Mouse (Mus musculus): ENCODE results near the gene Zscan22. TPM values are rescaled to one million over a fixed set of nuclear protein-coding genes. Genes with fewer than 3 reads are reported as not detected.
"Not testable (repeated sequence)": the region's sequence is repeated elsewhere in the genome, so short reads cannot be mapped to it uniquely, and the experiment has no call there.

The Zscan22 gene
- polyA plus RNA-seq, 1 experiment from 2014 or later: 15.6 TPM

DNA sequence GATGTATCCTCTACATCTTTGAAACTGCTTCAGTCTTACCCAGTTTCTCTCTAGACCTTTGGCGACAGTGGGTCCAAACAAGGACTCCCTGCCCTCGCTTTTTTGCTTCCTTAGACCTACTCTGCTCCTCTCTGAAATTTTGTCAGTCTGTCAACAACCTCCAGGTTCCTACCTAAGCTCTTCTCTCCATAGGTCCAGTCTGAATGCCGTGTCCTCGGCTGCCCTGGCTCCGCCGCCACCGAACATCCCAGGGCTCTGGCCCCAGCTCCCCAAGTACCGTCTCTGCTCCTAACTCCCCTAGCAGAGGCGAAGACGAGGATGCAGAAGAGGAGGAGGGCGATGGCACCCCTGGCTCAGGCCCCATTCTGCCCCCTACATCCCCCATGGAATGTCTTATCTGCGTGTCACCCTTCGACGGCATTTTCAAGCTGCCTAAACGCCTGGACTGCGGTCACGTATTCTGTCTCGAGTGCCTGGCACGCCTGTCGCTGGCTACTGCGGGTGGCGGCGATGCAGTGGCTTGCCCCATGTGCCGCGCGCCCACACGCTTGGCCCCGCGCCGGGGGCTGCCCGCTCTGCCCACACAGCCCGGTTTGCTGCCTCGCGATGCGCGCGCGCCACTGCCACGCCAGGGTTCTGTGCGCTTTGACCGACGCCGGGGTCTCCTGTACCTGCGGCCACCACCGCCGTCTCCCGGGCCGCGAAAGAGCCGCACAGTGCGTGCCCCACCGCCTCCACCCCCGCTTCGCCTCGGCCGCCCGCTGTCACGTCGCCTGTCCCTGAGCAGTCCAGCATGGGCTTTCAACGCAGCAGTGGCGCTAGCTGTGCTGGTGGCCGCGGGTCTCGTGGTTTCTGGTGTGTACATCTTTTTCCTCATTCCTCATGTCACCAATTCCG lies 30.3 kb downstream of the Zscan22 start:
- no peaks in the 10 kb centered on the region for H3K9me3 ChIP-seq
- peak overlapping the region; percentile 38 for H3K4me3 ChIP-seq (replicated peaks)
- peak; percentile 5; the same call in 1 of the 2 replicates for ATAC-seq (ENCODE audit: insufficient number of reproducible peaks, insufficient read depth, low FRiP score, low TSS enrichment, low read depth)
- WGBS: 2% methylated on average over 65 of the region's 65 CpGs
- H3K4me1 ChIP-seq (replicated peaks): peaks cover 23% of the 10 kb centered on the region
- peaks cover 53% of the 10 kb centered on the region for H3K27me3 ChIP-seq
- peaks cover 42% of the 10 kb centered on the region for H3K36me3 ChIP-seq
- peak overlapping the region; percentile 64 for H3K4me2 ChIP-seq
- H3K27ac ChIP-seq: no peak overlapping the region
- H3K9ac ChIP-seq (replicated peaks): peak overlapping the region; percentile 57

DNA sequence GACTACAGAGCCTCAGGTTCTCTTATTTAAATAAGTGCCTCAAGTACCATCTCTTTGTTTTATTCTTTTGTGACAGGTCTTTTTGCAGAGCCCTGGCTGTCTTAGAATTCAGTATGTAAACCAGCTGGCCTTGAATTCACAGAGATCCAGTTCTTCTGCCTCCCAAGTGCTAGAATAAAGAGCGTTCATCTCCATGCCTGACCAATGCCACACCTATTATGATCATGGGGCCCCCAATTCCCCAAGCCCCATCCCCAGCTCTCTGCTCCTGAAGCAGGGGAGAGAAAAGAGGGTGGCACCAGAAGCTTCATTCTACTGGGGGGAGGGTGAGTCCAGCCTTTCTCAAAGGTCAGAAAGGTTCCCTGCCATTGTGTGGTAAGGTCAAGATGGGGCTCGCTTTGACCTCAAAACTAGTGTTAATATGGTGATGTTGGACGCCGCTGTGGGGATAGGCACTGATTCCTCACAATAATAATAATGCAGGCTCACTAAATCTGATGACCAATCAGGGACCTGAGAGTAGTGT lies 36.1 kb downstream of the Zscan22 start:
- H3K4me1 ChIP-seq (replicated peaks): no peaks in the 10 kb centered on the region
- ATAC-seq (ENCODE audit: insufficient number of reproducible peaks, insufficient read depth, low FRiP score, low TSS enrichment, low read depth): no peak
- no peak overlapping the region for H3K9ac ChIP-seq (replicated peaks)
- peaks cover 14% of the 10 kb centered on the region for H3K27me3 ChIP-seq
- H3K36me3 ChIP-seq: no peaks in the 10 kb centered on the region
- H3K4me3 ChIP-seq (replicated peaks): no peak overlapping the region
- H3K27ac ChIP-seq: no peak overlapping the region
- H3K4me2 ChIP-seq: no peak overlapping the region
- peaks cover 2% of the 10 kb centered on the region; the same call in 1 of the 2 replicates for H3K9me3 ChIP-seq
- 76% methylated on average over 4 of the region's 4 CpGs for WGBS

DNA sequence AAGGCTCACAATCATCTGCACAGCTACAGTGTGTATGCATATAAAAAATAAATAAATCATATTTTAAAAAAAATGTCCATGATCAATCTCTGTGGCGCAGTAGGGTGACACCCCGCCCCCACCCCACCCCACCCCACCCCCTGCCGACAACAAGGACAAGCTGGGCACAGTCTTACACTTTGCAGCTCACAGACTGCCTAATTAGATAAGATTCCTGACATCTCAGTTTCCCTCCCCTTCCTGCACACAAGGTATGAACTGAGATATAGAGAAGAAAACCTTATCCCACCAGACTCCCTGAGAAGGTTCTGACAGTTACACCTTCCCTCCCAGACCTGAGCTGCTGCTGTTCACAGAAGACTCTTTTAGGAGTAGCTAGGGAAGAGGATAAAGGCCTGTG lies 37.2 kb downstream of the Zscan22 start:
- Histone ChIP-seq H3K4me2 (no peak overlapping the region), H3K36me3 (no peaks in the 10 kb centered on the region), H3K4me3 (replicated peaks) (no peak overlapping the region), H3K9me3 (peaks cover 2% of the 10 kb centered on the region; the same call in 1 of the 2 replicates), H3K27ac (no peak overlapping the region), H3K4me1 (replicated peaks) (no peaks in the 10 kb centered on the region), H3K27me3 (0 out of 2 replicates have a peak, but pooled peaks cover 3% of the 10 kb centered on the region), H3K9ac (replicated peaks) (no peak overlapping the region)
- 83% methylated on average over 3 of the region's 3 CpGs for WGBS
- no peak for ATAC-seq (ENCODE audit: insufficient number of reproducible peaks, insufficient read depth, low FRiP score, low TSS enrichment, low read depth)

DNA sequence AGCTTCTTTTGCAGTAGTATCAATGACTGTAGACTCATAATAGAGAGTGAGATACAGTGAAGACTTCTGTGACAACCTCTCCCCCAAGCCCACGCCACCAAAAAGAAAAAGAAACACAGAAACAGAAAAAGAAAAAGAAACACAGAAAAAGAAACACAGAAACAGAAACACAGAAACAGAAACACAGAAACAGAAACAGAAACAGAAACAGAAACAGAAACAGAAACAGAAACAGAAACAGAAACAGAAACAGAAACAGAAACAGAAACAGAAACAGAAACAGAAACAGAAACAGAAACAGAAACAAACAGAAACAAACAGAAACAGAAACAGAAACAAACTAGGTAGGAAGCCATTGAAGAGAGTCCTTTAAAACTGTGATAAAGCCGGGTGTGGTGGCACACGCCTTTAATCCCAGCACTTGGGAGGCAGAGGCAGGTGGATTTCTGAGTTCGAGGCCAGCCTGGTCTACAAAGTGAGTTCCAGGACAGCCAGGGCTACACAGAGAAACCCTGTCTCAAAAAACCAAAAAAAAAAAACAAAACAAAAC lies 39.7 kb downstream of the Zscan22 start:
- H3K9ac ChIP-seq (replicated peaks); H3K4me3 ChIP-seq (replicated peaks); H3K27ac ChIP-seq; ATAC-seq (ENCODE audit: insufficient number of reproducible peaks, insufficient read depth, low FRiP score, low TSS enrichment, low read depth); H3K36me3 ChIP-seq; H3K27me3 ChIP-seq; H3K4me2 ChIP-seq; H3K9me3 ChIP-seq; H3K4me1 ChIP-seq (replicated peaks): not testable (repeated sequence)
- WGBS: 90% methylated on average over 4 of the region's 4 CpGs

DNA sequence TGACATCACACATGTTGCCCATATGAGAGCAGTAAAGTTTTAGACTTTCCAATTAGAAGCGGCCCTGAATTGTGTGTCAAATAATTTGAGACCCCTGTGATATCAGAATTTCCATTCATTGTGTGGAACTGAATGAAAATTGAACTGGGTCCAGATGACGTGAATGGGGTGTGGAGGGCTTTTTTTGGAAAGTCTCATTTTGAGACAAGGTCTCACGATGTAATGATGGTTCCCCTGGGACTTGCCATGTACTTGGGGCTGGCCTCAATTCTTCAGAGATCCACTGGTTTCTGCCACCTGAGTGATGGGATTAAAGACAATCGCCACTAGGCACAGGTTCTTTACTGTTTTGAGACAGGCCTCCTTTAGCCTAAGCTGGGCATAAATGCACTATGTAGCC lies 43.0 kb downstream of the Zscan22 start:
- no peak overlapping the region for H3K27ac ChIP-seq
- no peaks in the 10 kb centered on the region for H3K27me3 ChIP-seq
- no peaks in the 10 kb centered on the region for H3K4me1 ChIP-seq (replicated peaks)
- peaks cover 2% of the 10 kb centered on the region; the same call in 1 of the 2 replicates for H3K9me3 ChIP-seq
- no peaks in the 10 kb centered on the region for H3K36me3 ChIP-seq
- no peak overlapping the region for H3K9ac ChIP-seq (replicated peaks)
- H3K4me2 ChIP-seq: no peak overlapping the region
- H3K4me3 ChIP-seq (replicated peaks): no peak overlapping the region
- ATAC-seq (ENCODE audit: insufficient number of reproducible peaks, insufficient read depth, low FRiP score, low TSS enrichment, low read depth): no peak
- 81% methylated on average over 4 of the region's 4 CpGs for WGBS

DNA sequence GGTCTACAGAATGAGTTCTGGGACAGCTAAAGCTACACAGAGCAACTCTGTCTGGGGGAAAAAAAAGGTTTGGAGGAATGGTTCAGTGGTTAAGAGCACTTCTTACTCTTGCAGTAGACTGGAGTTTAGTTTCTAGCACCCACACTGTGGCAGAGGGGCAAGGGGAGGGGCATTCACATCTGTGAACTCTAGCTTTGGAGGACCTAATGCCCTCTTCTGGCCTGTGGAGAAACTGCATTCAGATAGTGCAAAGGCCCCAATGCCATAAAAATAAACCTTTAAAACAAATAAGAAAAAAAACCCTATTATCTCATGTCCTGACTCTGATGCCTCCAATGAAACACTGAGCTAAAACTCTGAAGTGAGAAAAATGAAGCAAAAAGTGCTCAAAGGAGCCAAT lies 45.9 kb downstream of the Zscan22 start:
- no peak overlapping the region for H3K9ac ChIP-seq (replicated peaks)
- no peaks in the 10 kb centered on the region for H3K36me3 ChIP-seq
- no peaks in the 10 kb centered on the region for H3K27me3 ChIP-seq
- no peaks in the 10 kb centered on the region for H3K4me1 ChIP-seq (replicated peaks)
- no peak for ATAC-seq (ENCODE audit: insufficient number of reproducible peaks, insufficient read depth, low FRiP score, low TSS enrichment, low read depth)
- no peak overlapping the region for H3K27ac ChIP-seq
- no peak overlapping the region for H3K4me2 ChIP-seq
- H3K4me3 ChIP-seq (replicated peaks): no peak overlapping the region
- H3K9me3 ChIP-seq: no peaks in the 10 kb centered on the region

DNA sequence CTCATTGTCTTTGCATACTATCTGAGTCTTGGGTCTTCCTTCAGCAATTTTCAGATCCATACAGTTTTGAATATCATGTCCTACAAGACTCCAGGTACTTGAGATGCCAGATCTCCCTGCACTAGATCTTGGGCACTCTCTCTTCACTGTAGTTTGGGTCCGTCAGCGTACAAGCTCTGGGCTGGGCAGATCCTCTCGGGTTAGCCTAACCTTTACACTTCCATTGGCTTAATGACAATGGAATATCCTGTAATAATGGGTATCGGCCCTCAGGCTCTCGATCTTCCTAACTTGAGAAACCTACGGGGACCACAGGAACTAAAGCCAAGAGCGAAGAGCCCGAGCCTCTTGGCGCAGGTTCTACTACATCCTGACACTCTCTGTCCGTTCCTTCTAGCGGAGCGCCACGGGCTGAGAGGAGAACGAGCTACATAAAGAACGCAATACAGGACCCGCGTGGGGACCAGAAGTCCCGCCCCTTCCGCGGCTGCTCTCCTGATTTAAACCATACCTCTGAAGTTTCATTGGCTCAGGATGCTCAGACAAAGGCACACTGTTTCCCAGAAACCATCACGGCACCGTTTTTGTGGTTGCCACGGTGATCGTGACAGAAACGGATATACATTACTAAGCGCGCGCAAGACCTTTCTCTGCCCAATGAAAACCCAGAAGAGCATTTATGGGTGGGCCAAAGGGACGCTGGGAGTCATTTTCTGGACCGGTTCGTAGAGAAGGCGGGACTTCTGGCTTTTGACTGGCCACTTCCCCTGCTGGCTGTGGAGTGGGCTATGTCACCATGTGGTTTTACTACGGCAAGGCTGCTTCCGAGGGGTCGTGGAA lies 51.6 kb downstream of the Zscan22 start:
- peak overlapping the region; percentile 93 for H3K27ac ChIP-seq
- WGBS: 8% methylated on average over 35 of the region's 35 CpGs

DNA sequence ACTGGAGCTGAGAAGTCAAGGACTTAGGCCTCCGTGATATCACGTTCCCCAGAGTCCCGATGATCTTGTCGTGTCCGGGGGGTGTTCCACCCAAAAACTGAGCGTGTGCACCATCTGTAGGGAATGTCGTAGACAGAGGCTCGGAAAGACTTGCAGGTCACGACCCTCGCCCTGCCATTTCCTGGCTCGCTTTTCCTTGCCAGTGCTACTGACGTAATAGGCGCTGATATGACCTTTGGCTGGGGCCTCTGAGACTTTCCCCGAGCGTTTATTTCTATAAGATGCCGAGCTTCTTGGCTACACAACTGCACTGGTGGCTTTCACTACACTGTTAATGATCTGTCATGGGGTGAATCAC lies 52.2 kb downstream of the Zscan22 start:
- WGBS: 5% methylated on average over 16 of the region's 16 CpGs
- no peaks in the 10 kb centered on the region for H3K9me3 ChIP-seq
- ATAC-seq (ENCODE audit: insufficient number of reproducible peaks, insufficient read depth, low FRiP score, low TSS enrichment, low read depth): peak; percentile 18

More for the DNA sequence above, 51.6 kb downstream of the Zscan22 start:
- Histone ChIP-seq H3K27me3 (no peaks in the 10 kb centered on the region), H3K36me3 (no peaks in the 10 kb centered on the region), H3K4me3 (replicated peaks) (peak overlapping the region; percentile 46), H3K4me2 (peak overlapping the region; percentile 80), H3K9ac (replicated peaks) (peak overlapping the region; percentile 67), H3K9me3 (no peaks in the 10 kb centered on the region), H3K4me1 (replicated peaks) (peaks cover 9% of the 10 kb centered on the region)
- peak; percentile 97 for ATAC-seq (ENCODE audit: insufficient number of reproducible peaks, insufficient read depth, low FRiP score, low TSS enrichment, low read depth)

DNA sequence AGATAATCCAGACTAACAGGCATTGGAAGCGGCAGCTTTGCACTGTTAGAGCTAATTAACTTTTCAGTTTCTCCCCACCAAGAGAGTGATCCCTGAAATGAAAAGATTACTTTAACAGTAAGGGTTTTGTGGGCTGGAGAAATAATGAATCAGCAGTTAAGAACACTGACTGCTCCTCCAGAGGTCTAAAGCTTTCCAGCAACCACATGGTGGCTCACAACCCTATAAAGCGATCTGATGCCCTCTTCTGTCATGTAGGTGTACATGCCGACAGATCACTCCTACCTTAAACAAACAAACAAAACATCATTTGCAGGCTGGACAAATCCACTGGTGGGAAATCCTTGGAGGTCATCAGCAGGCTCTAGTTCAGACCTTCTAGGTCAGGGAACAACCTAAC lies 57.3 kb downstream of the Zscan22 start:
- H3K4me1 ChIP-seq (replicated peaks): peaks cover 5% of the 10 kb centered on the region
- H3K9me3 ChIP-seq: no peaks in the 10 kb centered on the region
- no peaks in the 10 kb centered on the region for H3K36me3 ChIP-seq
- no peak for ATAC-seq (ENCODE audit: insufficient number of reproducible peaks, insufficient read depth, low FRiP score, low TSS enrichment, low read depth)
- H3K4me3 ChIP-seq (replicated peaks): no peak overlapping the region
- no peaks in the 10 kb centered on the region for H3K27me3 ChIP-seq
- no peak overlapping the region for H3K27ac ChIP-seq
- no peak overlapping the region for H3K4me2 ChIP-seq
- 57% methylated on average over 3 of the region's 3 CpGs for WGBS
- no peak overlapping the region for H3K9ac ChIP-seq (replicated peaks)

More for the DNA sequence above, 52.2 kb downstream of the Zscan22 start:
- H3K9ac ChIP-seq (replicated peaks): peak overlapping the region; percentile 56
- peak overlapping the region; percentile 80 for H3K4me2 ChIP-seq
- no peaks in the 10 kb centered on the region for H3K36me3 ChIP-seq
- peak overlapping the region; percentile 86 for H3K27ac ChIP-seq
- peaks cover 9% of the 10 kb centered on the region for H3K4me1 ChIP-seq (replicated peaks)
- H3K4me3 ChIP-seq (replicated peaks): peak overlapping the region; percentile 46
- no peaks in the 10 kb centered on the region for H3K27me3 ChIP-seq

DNA sequence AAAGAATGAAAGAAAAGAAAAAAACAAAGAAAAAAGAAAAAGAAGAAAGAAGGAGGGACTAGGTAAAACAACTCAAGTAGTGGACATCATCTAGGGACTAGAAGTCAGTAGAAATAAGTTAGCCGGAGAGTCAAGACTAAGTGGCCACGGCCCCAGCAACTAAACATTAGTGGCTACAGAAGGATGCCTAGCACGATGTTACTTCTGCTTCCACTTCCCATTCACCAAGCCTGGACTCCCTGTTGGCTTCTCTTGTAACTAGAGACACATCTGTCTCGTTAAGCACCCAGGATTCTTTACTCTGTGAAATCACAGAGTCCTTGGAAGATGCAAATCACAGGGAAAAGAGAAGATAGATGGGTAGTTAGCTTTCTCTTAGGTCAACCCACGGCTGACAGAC lies 59.9 kb downstream of the Zscan22 start:
- no peaks in the 10 kb centered on the region for H3K36me3 ChIP-seq
- H3K9ac ChIP-seq (replicated peaks): no peak overlapping the region
- no peak for ATAC-seq (ENCODE audit: insufficient number of reproducible peaks, insufficient read depth, low FRiP score, low TSS enrichment, low read depth)
- no peaks in the 10 kb centered on the region for H3K4me1 ChIP-seq (replicated peaks)
- H3K27me3 ChIP-seq: no peaks in the 10 kb centered on the region
- 73% methylated on average over 5 of the region's 5 CpGs for WGBS
- H3K4me2 ChIP-seq: no peak overlapping the region
- no peak overlapping the region for H3K27ac ChIP-seq
- H3K4me3 ChIP-seq (replicated peaks): no peak overlapping the region
- H3K9me3 ChIP-seq: no peaks in the 10 kb centered on the region
